Mouse (Mus musculus): ENCODE measurements at regions not wholly inside any gene's neighbourhood (a gene's known extent, or its start where the extent isn't known, plus 50 kb on each side); places are given as distances from the start of the nearest gene placed in this dataset.

DNA sequence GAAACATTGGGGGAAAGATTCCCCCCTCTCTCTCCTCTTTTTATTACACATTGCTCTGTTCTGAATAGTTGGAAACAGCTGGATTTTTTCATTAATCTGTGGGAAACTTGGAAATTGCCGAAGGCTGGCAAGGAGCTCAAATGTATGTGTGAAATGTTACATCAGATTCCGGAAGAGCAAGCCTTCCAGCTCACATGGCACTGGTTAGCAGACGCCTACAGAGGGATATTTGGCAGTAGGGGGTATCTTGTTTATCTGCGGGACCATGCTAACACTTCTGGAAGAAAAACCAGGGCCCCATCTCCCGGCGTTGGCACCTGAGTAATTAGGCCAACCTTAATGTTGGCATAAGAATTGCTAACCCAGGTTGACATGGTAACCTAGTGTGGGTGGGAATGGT, 183.0 kb downstream of the Enc1 start:
- WGBS: 84% methylated on average over 6 of the region's 6 CpGs
- no peak overlapping the region for H3K4me3 ChIP-seq (ENCODE audit: extremely low read depth, insufficient read depth, insufficient read length)
- no peak for TF ChIP-seq POLR2A (IDR thresholded peaks at IDR 0.05; ENCODE audit: low read depth, low read length)
- no peak for TF ChIP-seq CTCF (IDR thresholded peaks at IDR 0.05; ENCODE audit: extremely low read depth, insufficient read depth, insufficient read length, insufficient replicate concordance)
- H3K27me3 ChIP-seq (ENCODE audit: control insufficient read depth, insufficient read depth, low read length): no peaks in the 10 kb centered on the region
- no peaks in the 10 kb centered on the region for H3K4me1 ChIP-seq (ENCODE audit: control insufficient read depth, insufficient read depth, insufficient read length)
- H3K27ac ChIP-seq (ENCODE audit: insufficient read depth, low read length): no peak overlapping the region
- DNase-seq (ENCODE audit: low read depth in 1 of 2, low spot score in 2 of 2): no peak
- H3K36me3 ChIP-seq (ENCODE audit: control insufficient read depth, insufficient read depth, low read length): no peaks in the 10 kb centered on the region

DNA sequence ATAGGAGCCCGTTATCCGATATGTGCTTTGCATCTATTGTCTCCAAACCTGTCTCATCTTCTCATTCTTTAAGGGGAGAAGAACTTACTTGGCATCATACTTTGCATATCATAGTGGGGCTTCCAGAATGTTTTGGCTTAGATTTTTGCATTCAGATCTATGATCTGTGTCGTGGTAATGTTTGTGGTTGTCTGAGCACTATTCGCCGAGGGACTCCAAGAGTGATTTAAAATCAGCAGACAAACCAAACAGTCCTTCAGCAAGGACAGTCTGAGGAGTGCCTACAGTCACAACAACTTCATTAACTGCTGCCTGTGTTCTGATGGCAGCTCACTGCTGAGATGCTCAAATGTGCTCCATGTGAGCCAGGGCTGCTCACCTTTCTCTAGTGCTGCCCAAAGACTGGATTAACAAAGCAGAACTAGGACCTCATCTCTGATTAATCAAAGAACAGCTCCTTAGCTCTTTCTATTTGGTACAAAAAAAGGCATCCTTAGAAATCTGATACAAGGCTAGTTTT, 182.5 kb downstream of the Enc1 start:
- DNase-seq (ENCODE audit: low read depth in 1 of 2, low spot score in 2 of 2): no peak
- no peak overlapping the region for H3K4me3 ChIP-seq (ENCODE audit: extremely low read depth, insufficient read depth, insufficient read length)
- no peak for TF ChIP-seq POLR2A (IDR thresholded peaks at IDR 0.05; ENCODE audit: low read depth, low read length)
- no peak for TF ChIP-seq CTCF (IDR thresholded peaks at IDR 0.05; ENCODE audit: extremely low read depth, insufficient read depth, insufficient read length, insufficient replicate concordance)
- H3K27me3 ChIP-seq (ENCODE audit: control insufficient read depth, insufficient read depth, low read length): no peaks in the 10 kb centered on the region
- H3K36me3 ChIP-seq (ENCODE audit: control insufficient read depth, insufficient read depth, low read length): no peaks in the 10 kb centered on the region
- H3K4me1 ChIP-seq (ENCODE audit: control insufficient read depth, insufficient read depth, insufficient read length): no peaks in the 10 kb centered on the region
- WGBS: 75% methylated on average over 5 of the region's 5 CpGs
- H3K27ac ChIP-seq (ENCODE audit: insufficient read depth, low read length): no peak overlapping the region

DNA sequence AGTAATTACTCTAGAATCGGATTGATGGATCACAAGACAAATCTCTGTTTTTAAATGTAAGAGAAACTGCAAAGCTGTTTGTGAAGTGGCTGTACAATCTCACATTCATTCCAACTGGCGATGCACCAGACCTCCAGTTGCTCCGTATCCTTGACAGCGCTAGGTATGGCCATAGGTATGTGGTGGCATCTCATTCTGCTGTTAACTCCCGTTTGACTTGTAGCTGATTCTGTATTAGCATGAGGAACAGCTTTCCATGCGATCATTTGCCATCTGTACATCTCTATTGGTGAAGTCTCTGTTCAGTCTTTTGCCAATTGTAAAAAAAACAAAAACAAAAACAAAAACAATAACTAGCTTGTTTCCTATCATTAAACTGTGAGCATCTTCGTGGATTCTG, 182.0 kb downstream of the Enc1 start:
- 90% methylated on average over 7 of the region's 7 CpGs for WGBS
- H3K4me1 ChIP-seq (ENCODE audit: control insufficient read depth, insufficient read depth, insufficient read length): no peaks in the 10 kb centered on the region
- no peaks in the 10 kb centered on the region for H3K36me3 ChIP-seq (ENCODE audit: control insufficient read depth, insufficient read depth, low read length)
- no peak overlapping the region for H3K27ac ChIP-seq (ENCODE audit: insufficient read depth, low read length)
- no peak for DNase-seq (ENCODE audit: low read depth in 1 of 2, low spot score in 2 of 2)
- H3K27me3 ChIP-seq (ENCODE audit: control insufficient read depth, insufficient read depth, low read length): no peaks in the 10 kb centered on the region
- TF ChIP-seq CTCF (IDR thresholded peaks at IDR 0.05; ENCODE audit: extremely low read depth, insufficient read depth, insufficient read length, insufficient replicate concordance) (no peak), POLR2A (IDR thresholded peaks at IDR 0.05; ENCODE audit: low read depth, low read length) (no peak)
- H3K4me3 ChIP-seq (ENCODE audit: extremely low read depth, insufficient read depth, insufficient read length): no peak overlapping the region

DNA sequence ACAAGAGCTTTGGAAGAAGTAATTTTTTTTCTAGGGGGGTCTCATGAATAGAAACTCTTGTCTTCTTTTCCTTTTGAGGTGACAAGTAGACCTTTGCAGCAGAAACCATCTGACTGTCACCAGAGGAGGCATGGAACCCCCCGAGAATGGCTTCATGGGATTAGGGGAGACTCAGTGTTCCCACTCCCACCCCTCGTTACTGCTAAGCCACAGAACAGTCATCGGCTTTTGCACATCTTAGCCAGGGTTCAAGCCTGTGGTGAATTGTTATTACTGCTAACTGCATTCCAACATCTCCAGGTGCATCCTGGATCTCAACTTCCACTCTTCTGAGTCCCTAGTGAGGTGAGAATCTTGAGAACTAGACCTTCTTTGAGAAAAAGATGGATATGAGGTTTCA, 180.9 kb downstream of the Enc1 start:
- H3K36me3 ChIP-seq (ENCODE audit: control insufficient read depth, insufficient read depth, low read length): no peaks in the 10 kb centered on the region
- H3K4me3 ChIP-seq (ENCODE audit: extremely low read depth, insufficient read depth, insufficient read length): no peak overlapping the region
- TF ChIP-seq CTCF (IDR thresholded peaks at IDR 0.05; ENCODE audit: extremely low read depth, insufficient read depth, insufficient read length, insufficient replicate concordance): no peak
- no peak overlapping the region for H3K27ac ChIP-seq (ENCODE audit: insufficient read depth, low read length)
- no peaks in the 10 kb centered on the region for H3K4me1 ChIP-seq (ENCODE audit: control insufficient read depth, insufficient read depth, insufficient read length)
- 93% methylated on average over 3 of the region's 3 CpGs for WGBS
- no peaks in the 10 kb centered on the region for H3K27me3 ChIP-seq (ENCODE audit: control insufficient read depth, insufficient read depth, low read length)
- DNase-seq (ENCODE audit: low read depth in 1 of 2, low spot score in 2 of 2): no peak

DNA sequence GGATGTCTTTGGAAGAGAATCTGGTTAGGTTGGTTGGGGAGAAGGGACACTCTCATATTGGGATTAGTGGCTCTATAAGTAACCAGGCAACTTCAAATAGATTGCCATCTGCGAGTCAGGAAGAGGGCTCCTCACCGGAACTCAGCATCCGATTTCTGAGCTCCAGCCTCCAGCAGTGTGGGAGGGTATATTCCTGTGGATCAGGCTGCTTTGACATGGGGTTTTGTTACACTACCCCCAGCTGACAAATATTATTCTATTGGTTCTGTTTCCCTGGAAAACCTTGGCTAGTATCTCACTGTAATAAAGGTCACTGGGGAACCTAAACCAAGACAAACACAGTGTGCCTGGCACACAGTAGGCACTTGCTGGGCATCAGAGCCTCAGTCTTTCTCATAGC, 179.9 kb downstream of the Enc1 start:
- no peak for TF ChIP-seq POLR2A (IDR thresholded peaks at IDR 0.05; ENCODE audit: low read depth, low read length)
- TF ChIP-seq CTCF (IDR thresholded peaks at IDR 0.05; ENCODE audit: extremely low read depth, insufficient read depth, insufficient read length, insufficient replicate concordance): no peak
- Histone ChIP-seq H3K27me3 (ENCODE audit: control insufficient read depth, insufficient read depth, low read length) (no peaks in the 10 kb centered on the region), H3K4me3 (ENCODE audit: extremely low read depth, insufficient read depth, insufficient read length) (no peak overlapping the region), H3K4me1 (ENCODE audit: control insufficient read depth, insufficient read depth, insufficient read length) (no peaks in the 10 kb centered on the region), H3K27ac (ENCODE audit: insufficient read depth, low read length) (no peak overlapping the region), H3K36me3 (ENCODE audit: control insufficient read depth, insufficient read depth, low read length) (no peaks in the 10 kb centered on the region)
- WGBS: 89% methylated on average over 3 of the region's 3 CpGs
- DNase-seq (ENCODE audit: low read depth in 1 of 2, low spot score in 2 of 2): no peak

DNA sequence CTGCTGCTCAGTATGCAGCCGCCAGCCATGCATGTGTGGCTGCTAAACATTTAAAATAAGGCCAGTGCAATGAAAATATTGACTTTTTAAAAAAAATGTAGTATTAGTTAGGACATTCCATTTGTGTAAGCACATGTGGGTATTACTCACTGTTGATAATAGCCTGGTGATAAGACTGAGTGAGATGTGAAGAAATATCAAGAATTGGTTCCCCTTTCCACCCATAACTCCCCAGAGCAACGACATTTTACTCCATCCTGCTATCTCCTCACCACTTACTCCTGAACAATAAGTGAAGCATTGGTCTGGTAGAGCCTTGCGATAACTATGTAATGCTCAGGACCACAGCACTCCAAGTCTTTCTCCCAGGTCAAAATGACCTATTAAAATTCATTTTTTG, 178.2 kb downstream of the Enc1 start:
- no peaks in the 10 kb centered on the region for H3K4me1 ChIP-seq (ENCODE audit: control insufficient read depth, insufficient read depth, insufficient read length)
- H3K27ac ChIP-seq (ENCODE audit: insufficient read depth, low read length): no peak overlapping the region
- H3K36me3 ChIP-seq (ENCODE audit: control insufficient read depth, insufficient read depth, low read length): no peaks in the 10 kb centered on the region
- WGBS: 70% methylated on average over 3 of the region's 3 CpGs
- no peaks in the 10 kb centered on the region for H3K27me3 ChIP-seq (ENCODE audit: control insufficient read depth, insufficient read depth, low read length)
- DNase-seq (ENCODE audit: low read depth in 1 of 2, low spot score in 2 of 2): no peak
- TF ChIP-seq POLR2A (IDR thresholded peaks at IDR 0.05; ENCODE audit: low read depth, low read length) (no peak), CTCF (IDR thresholded peaks at IDR 0.05; ENCODE audit: extremely low read depth, insufficient read depth, insufficient read length, insufficient replicate concordance) (no peak)
- no peak overlapping the region for H3K4me3 ChIP-seq (ENCODE audit: extremely low read depth, insufficient read depth, insufficient read length)

DNA sequence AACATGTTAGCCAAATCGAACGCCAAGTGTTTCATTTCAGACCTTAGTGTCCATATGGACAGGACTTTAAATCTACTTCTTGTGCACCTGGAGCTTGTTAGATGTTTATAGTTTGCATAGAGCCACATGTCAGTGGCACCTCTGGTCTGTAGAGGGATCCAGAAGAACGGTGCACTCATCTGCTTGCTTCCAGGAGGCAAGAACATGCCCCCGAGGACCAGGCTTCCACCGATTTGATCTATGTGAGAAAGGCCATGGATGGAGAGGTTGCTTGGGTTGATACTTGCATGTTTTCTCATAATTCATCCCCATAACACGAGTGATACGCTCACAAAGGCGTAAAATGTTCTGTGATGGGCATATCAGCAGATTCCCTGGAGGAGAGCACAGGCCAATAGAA, 177.8 kb downstream of the Enc1 start:
- Histone ChIP-seq H3K27me3 (ENCODE audit: control insufficient read depth, insufficient read depth, low read length) (no peaks in the 10 kb centered on the region), H3K4me3 (ENCODE audit: extremely low read depth, insufficient read depth, insufficient read length) (no peak overlapping the region), H3K4me1 (ENCODE audit: control insufficient read depth, insufficient read depth, insufficient read length) (no peaks in the 10 kb centered on the region), H3K27ac (ENCODE audit: insufficient read depth, low read length) (no peak overlapping the region), H3K36me3 (ENCODE audit: control insufficient read depth, insufficient read depth, low read length) (no peaks in the 10 kb centered on the region)
- 84% methylated on average over 8 of the region's 8 CpGs for WGBS
- TF ChIP-seq CTCF (IDR thresholded peaks at IDR 0.05; ENCODE audit: extremely low read depth, insufficient read depth, insufficient read length, insufficient replicate concordance) (no peak), POLR2A (IDR thresholded peaks at IDR 0.05; ENCODE audit: low read depth, low read length) (no peak)
- DNase-seq (ENCODE audit: low read depth in 1 of 2, low spot score in 2 of 2): no peak
